Mouse (Mus musculus) 3T3-L1 (cell line): ENCODE measurements at regions not wholly inside any gene's neighbourhood (a gene's known extent, or its start where the extent isn't known, plus 50 kb on each side); places are given as distances from the start of the nearest gene placed in this dataset.

Experiments used
- DNase-seq: peaks from one replicate; pipeline ENCODE4 v3.0.0-alpha.2; 2015; ENCODE audit warnings: low read depth, low spot score

DNA sequence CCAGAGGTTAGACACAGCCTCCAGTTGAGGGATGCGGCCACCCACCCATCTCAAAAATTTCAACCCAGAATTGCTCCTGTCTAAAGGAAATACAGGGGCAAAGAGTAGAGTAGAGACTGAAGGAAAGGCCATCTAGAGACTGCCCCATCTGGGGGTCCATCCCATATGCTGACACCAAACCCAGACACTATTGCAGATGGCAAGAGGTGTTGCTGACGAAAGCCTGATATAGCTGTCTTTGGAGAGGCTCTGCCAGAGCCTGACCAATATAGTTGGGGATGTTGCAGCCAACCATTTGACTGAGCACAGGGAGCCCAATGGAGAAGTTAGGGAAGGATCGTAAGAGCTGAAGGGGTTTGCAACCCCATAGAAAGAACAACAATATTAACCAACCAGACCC, 141.6 kb upstream of the Reg3b start:
- DNase-seq = no peak

DNA sequence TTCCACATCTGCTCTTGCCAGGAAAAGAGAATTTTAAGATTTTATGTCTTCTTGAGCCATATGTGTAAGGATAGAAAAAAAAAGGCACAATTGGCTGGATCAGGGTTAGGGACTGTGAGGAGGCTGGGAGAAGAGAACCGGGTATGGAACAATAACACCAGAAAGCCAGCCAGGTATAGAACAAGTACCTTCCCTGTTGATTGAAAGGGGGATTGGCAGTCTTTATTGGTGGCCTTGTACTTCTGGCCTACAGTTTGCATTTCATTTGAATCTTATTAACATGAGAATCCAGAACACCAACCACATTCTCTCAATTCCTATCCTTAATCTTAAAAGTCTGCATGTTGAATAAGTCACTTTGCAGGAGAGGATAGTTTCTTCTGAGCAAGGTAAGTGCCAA, 126.1 kb upstream of the Reg3b start:
- DNase-seq = no peak

DNA sequence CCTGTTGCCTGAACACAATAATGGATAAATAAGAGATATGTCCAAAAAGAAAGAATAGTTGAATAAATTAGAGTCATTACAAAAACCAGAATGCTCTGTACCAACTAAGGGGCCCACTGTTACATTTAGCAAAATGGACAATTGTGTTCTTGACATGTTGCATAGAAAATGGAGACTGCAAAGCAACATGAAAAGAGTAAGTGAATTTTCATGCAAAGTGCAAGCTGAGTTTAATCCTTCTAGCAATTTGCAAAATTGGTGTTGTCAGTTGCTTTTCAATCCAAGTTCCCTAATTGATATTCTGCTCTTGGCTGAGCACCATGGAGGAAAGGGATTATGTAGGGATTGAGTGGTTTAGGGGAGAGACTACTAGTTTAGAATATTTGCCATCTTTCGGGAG, 125.4 kb upstream of the Reg3b start:
- DNase-seq = no peak

DNA sequence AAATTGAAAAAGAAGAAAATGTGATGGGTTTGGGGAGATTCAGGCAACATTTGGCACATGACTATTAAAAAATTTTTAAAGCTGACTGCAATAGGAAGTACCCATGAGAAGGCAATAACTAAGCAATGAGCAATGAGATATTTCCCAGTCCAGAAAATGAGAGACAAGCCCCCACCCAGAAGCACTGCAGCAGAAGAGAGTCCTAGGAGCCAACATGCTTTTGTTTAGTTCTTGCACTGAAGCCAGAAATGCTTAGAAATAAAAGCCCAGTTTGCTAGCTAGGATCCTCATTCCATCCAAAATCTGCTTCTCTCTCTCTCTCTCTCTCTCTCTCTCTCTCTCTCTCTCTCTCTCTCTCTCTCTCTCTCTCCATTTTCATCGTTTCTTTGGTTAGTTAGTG, 120.4 kb upstream of the Reg3b start:
- DNase-seq = no peak

DNA sequence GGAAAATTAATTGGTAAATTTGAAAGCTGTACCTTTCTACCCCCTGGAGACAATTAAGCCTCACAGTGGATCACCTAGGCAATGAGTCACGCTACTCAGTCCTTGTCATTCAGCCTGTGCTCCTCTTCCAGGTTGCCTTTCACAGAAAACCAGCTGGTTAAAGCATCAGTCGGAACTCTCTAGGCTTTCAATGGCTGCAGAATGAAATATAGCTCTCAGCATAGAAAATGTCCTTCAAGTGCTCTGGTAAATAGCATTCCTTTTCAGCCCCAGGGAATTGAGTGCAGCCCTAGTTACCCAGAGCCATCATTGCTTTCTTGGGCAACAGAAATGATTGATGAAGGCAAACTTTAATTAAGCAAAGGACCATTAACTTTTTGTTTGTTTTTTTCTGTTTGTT, 119.9 kb upstream of the Reg3b start:
- no peak for DNase-seq

DNA sequence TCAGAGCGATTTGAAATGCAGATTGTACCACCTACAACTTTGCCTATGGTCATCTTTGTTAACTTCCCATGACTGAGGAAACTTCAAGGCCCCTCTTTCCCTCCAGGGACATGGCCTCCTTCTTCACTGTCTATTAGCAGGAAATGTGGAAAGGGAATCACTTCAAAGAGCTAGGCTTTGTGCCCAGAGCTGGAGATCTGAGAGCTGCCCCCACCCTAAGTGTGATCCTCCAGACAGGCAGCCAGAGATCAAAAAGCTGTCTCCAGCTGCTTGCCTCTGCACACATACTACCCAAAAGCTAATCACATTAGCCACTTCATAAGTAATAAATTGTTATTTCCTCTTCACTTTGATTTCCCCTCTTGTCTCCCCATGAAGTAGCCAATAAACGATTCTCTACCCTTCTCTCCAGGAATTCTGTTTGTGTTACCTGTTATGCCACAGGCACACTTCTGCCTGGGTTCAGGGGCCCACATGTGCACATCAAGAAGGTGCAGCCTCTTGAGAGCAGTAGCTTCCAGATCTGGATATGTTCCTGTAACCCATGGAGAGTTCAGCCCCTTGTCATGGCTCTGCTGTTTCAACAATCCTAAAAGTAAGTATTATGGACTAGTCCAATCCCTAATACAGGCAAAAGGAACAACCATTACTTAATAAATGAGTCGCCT, 98.4 kb upstream of the Reg3b start:
- no peak for DNase-seq

DNA sequence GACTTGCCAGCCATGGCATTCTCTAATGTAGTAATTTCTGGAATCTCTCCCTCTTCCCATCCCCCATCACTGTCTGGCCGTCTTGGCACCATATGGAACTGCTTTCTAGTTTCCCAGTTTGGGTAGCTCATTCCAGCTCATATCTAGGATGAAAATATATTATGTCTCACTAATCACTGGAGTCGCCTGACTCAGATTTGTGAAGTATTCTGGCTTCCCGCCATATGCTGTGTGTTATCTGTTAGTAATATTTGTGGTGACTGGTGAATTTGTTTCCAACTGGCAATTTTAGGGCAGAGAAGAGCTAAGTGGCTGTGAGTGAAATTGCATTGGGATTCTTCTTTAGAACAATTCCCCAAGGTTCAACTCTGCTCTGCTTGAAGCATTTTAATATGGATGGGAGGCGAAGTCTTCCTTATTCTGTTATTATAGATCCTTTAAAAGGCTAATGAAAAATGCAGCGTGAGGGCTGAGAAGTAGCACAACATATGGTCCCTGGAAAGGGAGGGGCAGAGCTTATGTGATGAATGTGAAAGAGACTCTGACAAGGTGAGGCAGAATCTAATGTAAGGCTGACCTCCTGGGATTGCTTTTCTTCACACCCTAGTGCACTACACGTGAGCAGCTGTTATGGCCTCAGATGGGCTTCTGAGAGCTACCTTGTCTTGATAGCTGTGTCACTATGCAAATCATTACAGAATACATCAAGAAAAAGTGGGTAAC, 92.3 kb upstream of the Reg3b start:
- peak; percentile 2 for DNase-seq

DNA sequence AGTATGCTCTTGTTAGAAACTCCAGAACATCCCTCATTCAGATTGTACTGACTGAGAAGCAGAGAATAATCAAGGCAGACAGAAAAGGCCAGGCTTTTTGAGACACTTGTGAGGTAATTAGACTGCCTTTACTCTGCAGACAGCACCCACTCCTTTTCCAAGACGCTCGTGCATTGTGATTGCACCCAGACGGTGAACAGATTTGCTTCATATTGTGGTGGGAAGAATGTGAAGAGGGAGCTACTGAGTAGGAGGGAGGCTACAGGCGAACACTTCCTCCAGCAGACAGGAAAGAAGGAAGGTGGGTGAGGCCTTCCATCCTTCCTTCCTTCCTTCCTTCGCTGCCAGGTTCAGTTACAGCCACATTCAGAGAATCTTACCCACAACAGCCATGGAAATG, 89.9 kb upstream of the Reg3b start:
- no peak for DNase-seq

DNA sequence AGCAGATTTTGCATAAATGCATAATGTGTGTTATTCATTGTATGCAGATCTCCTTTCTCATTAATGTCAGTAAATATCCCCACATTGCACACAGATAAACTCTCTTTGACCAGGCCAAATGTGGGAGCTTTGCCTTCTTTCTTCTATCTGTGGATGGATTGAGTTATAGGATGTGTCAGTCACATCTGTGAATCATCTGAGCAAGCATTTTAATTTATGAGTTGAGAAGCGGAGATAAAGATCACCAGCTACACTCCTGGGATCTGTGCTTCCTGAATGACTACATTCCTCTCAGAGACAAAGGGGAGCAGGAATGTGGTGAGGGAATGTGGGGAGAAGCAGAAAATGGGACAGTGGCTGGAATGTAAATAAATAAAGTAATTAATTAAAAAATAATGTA, 75.8 kb upstream of the Reg3b start:
- no peak for DNase-seq

DNA sequence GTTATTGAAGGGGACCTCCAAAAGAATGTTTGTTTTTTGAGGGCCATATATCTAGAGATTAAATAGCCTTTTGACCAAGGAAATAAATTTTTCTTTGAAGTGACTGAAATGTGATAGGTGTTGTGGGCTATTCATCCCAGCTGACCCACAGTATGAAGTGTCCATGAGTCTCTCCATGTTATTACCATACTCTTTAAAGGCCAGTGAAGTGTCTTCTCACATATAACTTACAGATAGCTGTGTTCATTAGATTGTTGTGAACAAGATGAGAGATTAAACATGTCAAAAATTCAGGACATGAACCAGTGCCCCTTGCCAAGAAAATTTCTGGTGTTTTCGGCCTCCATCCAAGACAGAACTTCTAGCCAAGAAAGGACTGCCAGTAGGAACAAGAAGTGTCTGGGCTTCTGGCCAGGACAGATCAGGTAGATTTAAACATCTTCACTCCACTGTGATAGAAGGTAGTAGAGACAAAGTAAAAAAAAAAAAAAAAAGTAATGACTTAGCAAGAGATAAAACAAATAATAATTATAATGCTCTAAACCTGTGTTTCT, 67.2 kb upstream of the Reg3b start:
- no peak for DNase-seq
